Mouse (Mus musculus) stomach, embryonic 14.5 days (tissue): ENCODE measurements at regions not wholly inside any gene's neighbourhood (a gene's known extent, or its start where the extent isn't known, plus 50 kb on each side); places are given as distances from the start of the nearest gene placed in this dataset.

Experiments used
- ATAC-seq: fragments of 200-750 bp; cut with Nextera tagmentation; 2 replicates; pipeline ENCODE4 v1.8.0; 2017; ENCODE audit warnings: low read depth, moderate TSS enrichment; ENCODE audit not compliant: insufficient number of reproducible peaks, insufficient read depth, low FRiP score
- H3K27ac ChIP-seq: fragments of 300-500 bp; sonication (generic); 2 replicates; pipeline ENCODE4 v1.5.1; 2014; ENCODE audit warnings: mild to moderate bottlenecking, low read length, moderate library complexity, mixed read lengths
- H3K27me3 ChIP-seq: fragments of 300-500 bp; sonication (generic); 2 replicates; pipeline ENCODE4 v1.6.1; 2014; ENCODE audit warnings: low read length, control low read depth, mixed read lengths; ENCODE audit not compliant: control insufficient read depth, insufficient read depth
- H3K36me3 ChIP-seq: fragments of 300-500 bp; sonication (generic); 2 replicates; pipeline ENCODE4 v1.6.1; 2014; ENCODE audit warnings: mild to moderate bottlenecking, control low read depth, low read length, moderate library complexity, mixed read lengths; ENCODE audit not compliant: control insufficient read depth, insufficient read depth
- H3K4me1 ChIP-seq: fragments of 300-500 bp; sonication (generic); 2 replicates; pipeline ENCODE4 v1.6.1; 2014; ENCODE audit warnings: low read length, control low read depth, mixed read lengths; ENCODE audit not compliant: control insufficient read depth, insufficient read depth
- H3K4me2 ChIP-seq: fragments of 300-500 bp; sonication (generic); replicated peaks from 2 replicates; pipeline ENCODE4 v1.6.1; 2014; ENCODE audit warnings: low read depth, low read length, control low read depth
- H3K4me3 ChIP-seq: fragments of 300-500 bp; sonication (generic); 2 replicates; pipeline ENCODE4 v1.5.1; 2014; ENCODE audit warnings: low read depth, low read length, control low read depth
- H3K9ac ChIP-seq: fragments of 300-500 bp; sonication (generic); replicated peaks from 2 replicates; pipeline ENCODE4 v1.6.1; 2014; ENCODE audit warnings: low read depth, mild to moderate bottlenecking, control low read depth, low read length, moderate library complexity, mixed read lengths
- H3K9me3 ChIP-seq: fragments of 300-500 bp; sonication (generic); 2 replicates; pipeline ENCODE4 v1.6.1; 2016; ENCODE audit warnings: low read depth, low read length, control low read depth; ENCODE audit not compliant: control insufficient read depth
- WGBS: fragments of 180-500 bp; shearing (Covaris S2); extraction: QIAGEN DNeasy Blood & Tissue Kit; methylation state at CpG from one replicate; pipeline ENCODE4 v1.1.7; 2014; 5-methylcytosine and 5-hydroxymethylcytosine counted together

GRCm38 (mm10) chr11:112480360-112480759 is 301.7 kb upstream of the Sox9 start:
- 0 out of 2 replicates have a peak, but pooled peaks cover 4% of the 10 kb centered on the region for H3K4me1 ChIP-seq
- no peaks in the 10 kb centered on the region for H3K36me3 ChIP-seq
- no peaks in the 10 kb centered on the region for H3K27me3 ChIP-seq
- WGBS: 62% methylated on average over 11 of the region's 11 CpGs
- H3K4me3 ChIP-seq: no peak overlapping the region
- H3K9me3 ChIP-seq: no peaks in the 10 kb centered on the region
- no peak for ATAC-seq
- H3K27ac ChIP-seq: no peak overlapping the region
- peak overlapping the region; percentile 25; the same call in 1 of the 2 replicates for H3K4me2 ChIP-seq
- no peak overlapping the region for H3K9ac ChIP-seq

- no peaks in the 10 kb centered on the region for H3K9me3 ChIP-seq
- no peaks in the 10 kb centered on the region for H3K36me3 ChIP-seq
- H3K27ac ChIP-seq: no peak overlapping the region
- no peak overlapping the region for H3K4me3 ChIP-seq
- WGBS: 30% methylated on average over 5 of the region's 5 CpGs
- no peaks in the 10 kb centered on the region for H3K4me1 ChIP-seq
- no peaks in the 10 kb centered on the region for H3K27me3 ChIP-seq
- H3K9ac ChIP-seq: no peak overlapping the region
- ATAC-seq: no peak
- no peak overlapping the region for H3K4me2 ChIP-seq
Observed at GRCm38 (mm10) chr11:112501781-112502180, 280.2 kb upstream of the Sox9 start.

- Histone ChIP-seq H3K4me1 (no peaks in the 10 kb centered on the region), H3K4me3 (no peak overlapping the region), H3K27ac (no peak overlapping the region), H3K36me3 (no peaks in the 10 kb centered on the region), H3K27me3 (no peaks in the 10 kb centered on the region), H3K4me2 (no peak overlapping the region), H3K9ac (no peak overlapping the region), H3K9me3 (no peaks in the 10 kb centered on the region)
- WGBS: 65% methylated on average over 8 of the region's 8 CpGs
- no peak for ATAC-seq
Observed at GRCm38 (mm10) chr11:112519076-112519475, 262.9 kb upstream of the Sox9 start.

- Histone ChIP-seq H3K27ac (no peak overlapping the region), H3K9ac (no peak overlapping the region), H3K4me3 (no peak overlapping the region), H3K4me2 (no peak overlapping the region), H3K4me1 (no peaks in the 10 kb centered on the region), H3K9me3 (no peaks in the 10 kb centered on the region), H3K36me3 (no peaks in the 10 kb centered on the region), H3K27me3 (no peaks in the 10 kb centered on the region)
- no peak for ATAC-seq
- 90% methylated on average over 3 of the region's 3 CpGs for WGBS
Observed at GRCm38 (mm10) chr11:112524983-112525382, 257.0 kb upstream of the Sox9 start.

GRCm38 (mm10) chr11:112542573-112542972 is 239.5 kb upstream of the Sox9 start:
- Histone ChIP-seq H3K4me1 (no peaks in the 10 kb centered on the region), H3K4me3 (no peak overlapping the region), H3K27me3 (no peaks in the 10 kb centered on the region), H3K27ac (no peak overlapping the region), H3K9me3 (no peaks in the 10 kb centered on the region), H3K4me2 (no peak overlapping the region), H3K36me3 (no peaks in the 10 kb centered on the region), H3K9ac (no peak overlapping the region)
- WGBS: 46% methylated on average over 6 of the region's 6 CpGs
- no peak for ATAC-seq

GRCm38 (mm10) chr11:112543473-112543872 is 238.6 kb upstream of the Sox9 start:
- Histone ChIP-seq H3K4me2 (no peak overlapping the region), H3K9ac (no peak overlapping the region), H3K4me1 (no peaks in the 10 kb centered on the region), H3K27ac (no peak overlapping the region), H3K4me3 (no peak overlapping the region), H3K27me3 (no peaks in the 10 kb centered on the region), H3K36me3 (no peaks in the 10 kb centered on the region), H3K9me3 (no peaks in the 10 kb centered on the region)
- WGBS: 56% methylated on average over 6 of the region's 6 CpGs
- ATAC-seq: 0 out of 2 replicates have a peak, but pooled peaks have one; percentile 14

GRCm38 (mm10) chr11:112545231-112546010 is 236.6 kb upstream of the Sox9 start:
- H3K9ac ChIP-seq: no peak overlapping the region
- WGBS: 65% methylated on average over 7 of the region's 7 CpGs
- H3K4me3 ChIP-seq: no peak overlapping the region
- no peak overlapping the region for H3K4me2 ChIP-seq
- no peaks in the 10 kb centered on the region for H3K4me1 ChIP-seq
- ATAC-seq: no peak
- H3K36me3 ChIP-seq: no peaks in the 10 kb centered on the region
- no peak overlapping the region for H3K27ac ChIP-seq
- H3K9me3 ChIP-seq: no peaks in the 10 kb centered on the region
- no peaks in the 10 kb centered on the region for H3K27me3 ChIP-seq

GRCm38 (mm10) chr11:112546162-112546561 is 235.9 kb upstream of the Sox9 start:
- Histone ChIP-seq H3K4me1 (no peaks in the 10 kb centered on the region), H3K27ac (no peak overlapping the region)
- 53% methylated on average over 5 of the region's 5 CpGs for WGBS

GRCm38 (mm10) chr11:112552838-112553237 is 229.2 kb upstream of the Sox9 start:
- 51% methylated on average over 6 of the region's 6 CpGs for WGBS

More at GRCm38 (mm10) chr11:112546162-112546561, 235.9 kb upstream of the Sox9 start:
- Histone ChIP-seq H3K4me2 (no peak overlapping the region), H3K4me3 (no peak overlapping the region), H3K27me3 (no peaks in the 10 kb centered on the region), H3K9me3 (no peaks in the 10 kb centered on the region), H3K36me3 (no peaks in the 10 kb centered on the region), H3K9ac (no peak overlapping the region)
- ATAC-seq: no peak

More at GRCm38 (mm10) chr11:112552838-112553237, 229.2 kb upstream of the Sox9 start:
- Histone ChIP-seq H3K27me3 (no peaks in the 10 kb centered on the region), H3K27ac (no peak overlapping the region), H3K4me2 (no peak overlapping the region), H3K4me1 (no peaks in the 10 kb centered on the region), H3K9ac (no peak overlapping the region), H3K9me3 (no peaks in the 10 kb centered on the region), H3K4me3 (no peak overlapping the region), H3K36me3 (no peaks in the 10 kb centered on the region)
- no peak for ATAC-seq
